Mouse (Mus musculus) spleen, adult 2 months (tissue): ENCODE data around the gene Ywhah.

Experiments used
- CTCF ChIP-seq: fragments of 200-500 bp; IDR thresholded peaks from 2 replicates; pipeline ENCODE4 v1.5.1; 2011; ENCODE audit warnings: mild to moderate bottlenecking, inconsistent platforms; ENCODE audit not compliant: insufficient read depth, insufficient read length, insufficient replicate concordance; ENCODE audit errors: extremely low read depth
- POLR2A ChIP-seq: fragments of 200-500 bp; IDR thresholded peaks from 2 replicates; pipeline ENCODE4 v1.6.1; 2011; ENCODE audit warnings: low read depth, low read length, inconsistent platforms

- TF ChIP-seq CTCF (no peak), POLR2A (no peak)
Measured at GRCm38 (mm10) chr5:33023337-33023736, 4.7 kb downstream of the Ywhah start.
